Mouse (Mus musculus): ENCODE results near the gene Slc35a1. TPM values are rescaled to one million over a fixed set of nuclear protein-coding genes. Genes with fewer than 3 reads are reported as not detected.

Gene Slc35a1
- polyA plus RNA-seq, 1 experiment from 2014 or later: 62.4 TPM

- Histone ChIP-seq H3K27me3 (ENCODE audit: control insufficient read depth, insufficient read depth, low read length) (no peaks in the 10 kb centered on the region), H3K27ac (ENCODE audit: low read depth, low read length) (no peak overlapping the region), H3K9me3 (ENCODE audit: control insufficient read depth, low read length) (no peaks in the 10 kb centered on the region), H3K9ac (ENCODE audit: low read depth, low read length) (peak overlapping the region; percentile 89), H3K4me1 (replicated peaks; ENCODE audit: control insufficient read depth, insufficient read depth, low read length) (peaks cover 7% of the 10 kb centered on the region), H3K4me3 (ENCODE audit: low read depth, low read length) (peak overlapping the region; percentile 81), H3K4me2 (replicated peaks; ENCODE audit: low read depth, low read length) (peak overlapping the region; percentile 88), H3K36me3 (ENCODE audit: control insufficient read depth, insufficient read depth, low read length) (no peaks in the 10 kb centered on the region)
- WGBS: 3% methylated on average over 13 of the region's 13 CpGs
- DNase-seq (ENCODE audit: low spot score) (peak; percentile 16), ATAC-seq (ENCODE audit: low FRiP score) (peak; percentile 22; the same call in 1 of the 2 replicates)
Measured at GRCm38 (mm10) chr4:34615303-34615702, 71.9 kb downstream of the Slc35a1 start.

- DNase-seq (ENCODE audit: low spot score): peak; percentile 96
- Histone ChIP-seq H3K4me1 (replicated peaks; ENCODE audit: control insufficient read depth, insufficient read depth, low read length) (peaks cover 7% of the 10 kb centered on the region), H3K36me3 (ENCODE audit: control insufficient read depth, insufficient read depth, low read length) (no peaks in the 10 kb centered on the region), H3K4me3 (ENCODE audit: low read depth, low read length) (peak within 1 kb of the TSS; percentile 81), H3K27me3 (ENCODE audit: control insufficient read depth, insufficient read depth, low read length) (no peaks in the 10 kb centered on the region), H3K9ac (ENCODE audit: low read depth, low read length) (peak within 1 kb of the TSS; percentile 89), H3K27ac (ENCODE audit: low read depth, low read length) (peak within 1 kb of the TSS; percentile 80), H3K9me3 (ENCODE audit: control insufficient read depth, low read length) (no peaks in the 10 kb centered on the region), H3K4me2 (replicated peaks; ENCODE audit: low read depth, low read length) (peak within 1 kb of the TSS; percentile 88)
- WGBS: under 1% methylated on average over 42 of the region's 42 CpGs
- ATAC-seq (ENCODE audit: low FRiP score): peak; percentile 98
Measured at GRCm38 (mm10) chr4:34614630-34615094, 72.6 kb downstream of the Slc35a1 start, which contains the start of the genes Orc3 and Rars2. Gene Orc3, minus strand, starts transcription at chr4:34614944. Gene Rars2, plus strand, starts transcription at chr4:34614957.

- H3K9me3 ChIP-seq (ENCODE audit: control insufficient read depth, low read length): no peaks in the 10 kb centered on the region
- peak overlapping the region; percentile 88 for H3K4me2 ChIP-seq (replicated peaks; ENCODE audit: low read depth, low read length)
- H3K36me3 ChIP-seq (ENCODE audit: control insufficient read depth, insufficient read depth, low read length): no peaks in the 10 kb centered on the region
- H3K27me3 ChIP-seq (ENCODE audit: control insufficient read depth, insufficient read depth, low read length): no peaks in the 10 kb centered on the region
- peak overlapping the region; percentile 81 for H3K4me3 ChIP-seq (ENCODE audit: low read depth, low read length)
- H3K9ac ChIP-seq (ENCODE audit: low read depth, low read length): peak overlapping the region; percentile 89
- 76% methylated on average over 6 of the region's 6 CpGs for WGBS
- no peak overlapping the region for H3K27ac ChIP-seq (ENCODE audit: low read depth, low read length)
- DNase-seq (ENCODE audit: low spot score): no peak
- H3K4me1 ChIP-seq (replicated peaks; ENCODE audit: control insufficient read depth, insufficient read depth, low read length): peaks cover 7% of the 10 kb centered on the region
- no peak for ATAC-seq (ENCODE audit: low FRiP score)
Measured at GRCm38 (mm10) chr4:34613571-34614145, 73.6 kb downstream of the Slc35a1 start.

Other genes starting within 250 kb of the Slc35a1 start
- gene Akirin2, start 136.5 kb downstream of the Slc35a1 start, polyA plus RNA-seq (2014; fragmentation: Nextera tagmentation; extraction: Ambion mirVana): 104 and 114 TPM in 2 replicates
- 119 and 127 TPM in 2 replicates for gene Orc3, start 72.5 kb downstream of the Slc35a1 start, polyA plus RNA-seq (2014; fragmentation: Nextera tagmentation; extraction: Ambion mirVana)
- gene Rars2, start 72.5 kb downstream of the Slc35a1 start, polyA plus RNA-seq (2014; fragmentation: Nextera tagmentation; extraction: Ambion mirVana): 69.4 and 74.1 TPM in 2 replicates
- 4.5 and 5.1 TPM in 2 replicates for gene Cfap206, start 42.8 kb upstream of the Slc35a1 start, polyA plus RNA-seq (2014; fragmentation: Nextera tagmentation; extraction: Ambion mirVana)
- not detected in 2 replicates for gene Gm136, start 68.8 kb upstream of the Slc35a1 start, polyA plus RNA-seq (2014; fragmentation: Nextera tagmentation; extraction: Ambion mirVana)
- 43.6 and 50.5 TPM in 2 replicates for gene Smim8, start 91.0 kb upstream of the Slc35a1 start, polyA plus RNA-seq (2014; fragmentation: Nextera tagmentation; extraction: Ambion mirVana)
- gene Zfp292, start 195.5 kb upstream of the Slc35a1 start, polyA plus RNA-seq (2014; fragmentation: Nextera tagmentation; extraction: Ambion mirVana): 41.7 and 42.4 TPM in 2 replicates
- not detected in 2 replicates for gene Cga, start 206.3 kb upstream of the Slc35a1 start, polyA plus RNA-seq (2014; fragmentation: Nextera tagmentation; extraction: Ambion mirVana)